ENCODE assay signal across 26 mouse cellular contexts in genomic region chr5:89672950-89673349, GRCm38 (mm10).
"Had no signal": no experiment of that assay in that cellular context is flagged by ENCODE, and none has a peak within 500 bp of the region (broad histone marks: within the 10 kb centered on the region; RNA-seq: fewer than 3 reads in every experiment).

No protein-coding gene starts in this region.

- H3K4me2 ChIP-seq: heart, embryonic 11.5 days; heart, embryonic 13.5 days; heart, embryonic 15.5 days; hindbrain, embryonic 13.5 days; hindbrain, embryonic 15.5 days; kidney, embryonic 15.5 days; limb, embryonic 12.5 days; liver, embryonic 11.5 days; liver, embryonic 13.5 days had no signal

- H3K36me3 ChIP-seq: heart, embryonic 13.5 days; heart, embryonic 15.5 days; hindbrain, embryonic 13.5 days; hindbrain, embryonic 15.5 days; kidney, embryonic 15.5 days; limb, embryonic 10.5 days; limb, embryonic 12.5 days; liver, embryonic 13.5 days had no signal

- ATAC-seq: hindbrain, postnatal 0 days had no signal

- H3K9ac ChIP-seq: heart, embryonic 13.5 days; heart, embryonic 15.5 days; hindbrain, embryonic 13.5 days; hindbrain, embryonic 15.5 days; kidney, embryonic 15.5 days; limb, embryonic 12.5 days; liver, embryonic 13.5 days had no signal

- H3K4me3 ChIP-seq: heart, adult 2 months; heart, embryonic 13.5 days; heart, embryonic 15.5 days; hindbrain, embryonic 13.5 days; hindbrain, embryonic 15.5 days; kidney, embryonic 15.5 days; layer of hippocampus, adult 2 months; left cerebral cortex, adult 2 months; limb, embryonic 10.5 days; limb, embryonic 12.5 days; liver, embryonic 13.5 days had no signal

- H3K27ac ChIP-seq: heart, adult 2 months; heart, embryonic 13.5 days; heart, embryonic 15.5 days; hindbrain, embryonic 13.5 days; hindbrain, embryonic 15.5 days; hindbrain, postnatal 0 days; kidney, embryonic 15.5 days; kidney, postnatal 0 days; layer of hippocampus, adult 2 months; left cerebral cortex, adult 2 months; limb, embryonic 10.5 days; limb, embryonic 12.5 days; liver, embryonic 13.5 days had no signal

- DNase-seq: gastrocnemius, postnatal 14 days; gastrocnemius, postnatal 36 days; heart, adult 11 months; heart, adult 2 months; heart, postnatal 14 days; heart, postnatal 36 days; kidney, adult 11 months; kidney, adult 2 months; kidney, adult 9 months; kidney, postnatal 25 days; kidney, postnatal 4 days; liver; liver, embryonic 13.5 days had no signal

- H3K27me3 ChIP-seq: heart, embryonic 13.5 days; heart, embryonic 15.5 days; hindbrain, embryonic 13.5 days; hindbrain, embryonic 15.5 days; kidney, embryonic 15.5 days; limb, embryonic 12.5 days; liver, embryonic 13.5 days had no signal

- H3K9me3 ChIP-seq: heart, embryonic 13.5 days; heart, embryonic 15.5 days; hindbrain, embryonic 13.5 days; hindbrain, embryonic 15.5 days; kidney, embryonic 15.5 days; limb, embryonic 10.5 days; limb, embryonic 12.5 days; liver, embryonic 13.5 days had no signal

- H3K4me1 ChIP-seq: heart, embryonic 13.5 days; heart, embryonic 15.5 days; hindbrain, embryonic 13.5 days; hindbrain, embryonic 15.5 days; kidney, embryonic 15.5 days; limb, embryonic 10.5 days; limb, embryonic 12.5 days; liver, embryonic 13.5 days had no signal
